9 mouse cellular contexts compared by ENCODE assay signal in the genomic region with DNA sequence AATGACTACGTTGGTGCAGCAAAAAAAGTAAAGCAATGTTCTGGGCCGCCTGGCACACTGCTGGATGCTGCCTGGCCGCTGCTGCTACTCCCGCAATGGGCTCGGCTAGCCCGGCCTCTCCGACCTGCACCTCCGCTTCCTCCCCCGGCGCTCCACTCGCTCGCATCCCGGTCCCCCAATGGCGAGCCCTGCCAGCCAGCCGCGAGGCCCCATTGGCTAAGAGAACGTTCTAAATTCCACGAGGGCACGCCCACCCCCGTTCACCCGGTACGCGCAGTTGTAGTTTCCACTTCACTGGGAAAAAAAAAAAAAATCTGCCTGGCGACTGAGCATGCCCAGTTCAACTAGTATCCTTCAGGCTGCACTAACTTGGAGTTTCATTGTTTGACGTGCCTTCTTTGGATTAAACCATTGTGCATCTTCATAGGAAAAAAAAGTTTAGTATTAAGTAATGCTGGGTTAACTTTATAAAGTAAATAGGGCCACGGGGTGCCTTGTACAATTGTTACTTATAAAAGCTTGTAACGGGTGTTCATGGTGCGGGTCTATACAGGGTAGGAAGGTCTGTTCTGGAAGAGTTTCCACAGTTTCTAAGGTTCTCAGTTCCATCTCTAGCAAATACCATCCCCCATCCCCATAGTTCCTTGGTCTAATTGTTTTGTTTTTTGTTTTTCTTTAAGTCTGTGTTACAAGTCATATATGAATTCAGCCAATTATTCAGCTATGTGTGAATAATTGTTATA. TPM values are rescaled to one million over a fixed set of nuclear protein-coding genes. Genes with fewer than 3 reads are reported as not detected.
A peak's percentile ranks its signal among the peaks of the same experiment; 100 is the strongest.
DNase-seq lines count a peak whose midpoint lies in the region; ATAC-seq and TF ChIP-seq lines count a peak whose summit lies in the region.
"Had no signal": no experiment of that assay in that cellular context is flagged by ENCODE, and none has a peak within 500 bp of the region (broad histone marks: within the 10 kb centered on the region; RNA-seq: fewer than 3 reads in every experiment).

Gene Hmgn3, minus strand, starts transcription at position 240 of the 743 bp plus-strand sequence.

- peak; percentile 64; the same call in 1 of the 2 replicates for TF ChIP-seq POLR2A in brain, embryonic 14.5 days (IDR thresholded peaks at IDR 0.05; ENCODE audit: borderline replicate concordance, extremely low read depth, insufficient read depth, insufficient read length, poor library complexity, severe bottlenecking)

- ATAC-seq in heart, embryonic 13.5 days (ENCODE audit: extremely low read depth, insufficient number of reproducible peaks, low FRiP score, low TSS enrichment), result peak; percentile 87
- peak; percentile 99 for ATAC-seq in kidney, embryonic 16.5 days (ENCODE audit: low FRiP score, low TSS enrichment)
- peak; percentile 96 for ATAC-seq in limb, embryonic 15.5 days (ENCODE audit: insufficient number of reproducible peaks, low FRiP score, low TSS enrichment, low read depth)
- ATAC-seq in midbrain, embryonic 16.5 days, result peak; percentile 98

- H3K4me1 ChIP-seq in forebrain, embryonic 10.5 days, result peaks cover 16% of the 10 kb centered on the region
- peaks cover 13% of the 10 kb centered on the region for H3K4me1 ChIP-seq in heart, embryonic 13.5 days
- H3K4me1 ChIP-seq in kidney, embryonic 16.5 days (ENCODE audit: insufficient read depth, low read length), result peaks cover 5% of the 10 kb centered on the region
- peaks cover 5% of the 10 kb centered on the region for H3K4me1 ChIP-seq in limb, embryonic 15.5 days
- H3K4me1 ChIP-seq in midbrain, embryonic 16.5 days (ENCODE audit: control insufficient read depth, insufficient read depth, low read length), result peaks cover 9% of the 10 kb centered on the region

- no peaks in the 10 kb centered on the region for H3K27me3 ChIP-seq in forebrain, embryonic 10.5 days (ENCODE audit: poor library complexity, severe bottlenecking)
- no peaks in the 10 kb centered on the region for H3K27me3 ChIP-seq in heart, embryonic 13.5 days (replicated peaks)
- no peaks in the 10 kb centered on the region for H3K27me3 ChIP-seq in kidney, embryonic 16.5 days (ENCODE audit: insufficient read depth, low read length)
- H3K27me3 ChIP-seq in limb, embryonic 15.5 days, result no peaks in the 10 kb centered on the region
- H3K27me3 ChIP-seq in midbrain, embryonic 16.5 days (ENCODE audit: control insufficient read depth, insufficient read depth, low read depth, low read length), result no peaks in the 10 kb centered on the region

- DNase-seq in A20 (ENCODE audit: low read depth, low spot score), result peak; percentile 92
- DNase-seq in brain, embryonic 14.5 days (ENCODE audit: low read depth), result peak; percentile 97
- DNase-seq in forebrain, embryonic 10.5 days (ENCODE audit: extremely low spot score, low spot score), result peak; percentile 93
- peak; percentile 9 to 63 for DNase-seq in spleen, postnatal 10 days (ENCODE audit: low spot score in 2 of 2)

- 9% methylated on average over 28 of the region's 28 CpGs for WGBS in forebrain, embryonic 10.5 days
- WGBS in heart, embryonic 13.5 days, result 8% methylated on average over 28 of the region's 28 CpGs
- 10% methylated on average over 28 of the region's 28 CpGs for WGBS in kidney, embryonic 16.5 days
- 7% methylated on average over 28 of the region's 28 CpGs for WGBS in limb, embryonic 15.5 days
- 7% methylated on average over 28 of the region's 28 CpGs for WGBS in midbrain, embryonic 16.5 days

- H3K27ac ChIP-seq in forebrain, embryonic 10.5 days, result peak within 1 kb of the TSS; percentile 88
- H3K27ac ChIP-seq in heart, embryonic 13.5 days (replicated peaks), result peak within 1 kb of the TSS; percentile 69
- peak within 1 kb of the TSS; percentile 67 for H3K27ac ChIP-seq in kidney, embryonic 16.5 days (ENCODE audit: low read length)
- H3K27ac ChIP-seq in limb, embryonic 15.5 days, result peak within 1 kb of the TSS; percentile 86
- H3K27ac ChIP-seq in midbrain, embryonic 16.5 days (ENCODE audit: low read length), result peak within 1 kb of the TSS; percentile 80

- peak within 1 kb of the TSS; percentile 93 for H3K4me2 ChIP-seq in heart, embryonic 13.5 days
- peak within 1 kb of the TSS; percentile 99 for H3K4me2 ChIP-seq in kidney, embryonic 16.5 days (replicated peaks; ENCODE audit: low read depth, low read length)
- H3K4me2 ChIP-seq in limb, embryonic 15.5 days, result peak within 1 kb of the TSS; percentile 96
- H3K4me2 ChIP-seq in midbrain, embryonic 16.5 days (ENCODE audit: low read length), result peak within 1 kb of the TSS; percentile 96

- H3K9me3 ChIP-seq in forebrain, embryonic 10.5 days, result no peaks in the 10 kb centered on the region
- H3K9me3 ChIP-seq in heart, embryonic 13.5 days, result no peaks in the 10 kb centered on the region
- no peaks in the 10 kb centered on the region for H3K9me3 ChIP-seq in kidney, embryonic 16.5 days (ENCODE audit: low read length)
- H3K9me3 ChIP-seq in limb, embryonic 15.5 days, result no peaks in the 10 kb centered on the region
- no peaks in the 10 kb centered on the region for H3K9me3 ChIP-seq in midbrain, embryonic 16.5 days (replicated peaks; ENCODE audit: control insufficient read depth, low read length, poor library complexity, severe bottlenecking)

- peak within 1 kb of the TSS; percentile 77 for H3K4me3 ChIP-seq in forebrain, embryonic 10.5 days
- peak within 1 kb of the TSS; percentile 72 for H3K4me3 ChIP-seq in heart, embryonic 13.5 days
- H3K4me3 ChIP-seq in kidney, embryonic 16.5 days (ENCODE audit: low read length), result peak within 1 kb of the TSS; percentile 73
- H3K4me3 ChIP-seq in limb, embryonic 15.5 days, result peak within 1 kb of the TSS; percentile 70
- peak within 1 kb of the TSS; percentile 76 for H3K4me3 ChIP-seq in midbrain, embryonic 16.5 days (ENCODE audit: low read depth, low read length)

- H3K9ac ChIP-seq in heart, embryonic 13.5 days, result peak within 1 kb of the TSS; percentile 83
- H3K9ac ChIP-seq in kidney, embryonic 16.5 days (replicated peaks; ENCODE audit: low read length), result peak within 1 kb of the TSS; percentile 76
- H3K9ac ChIP-seq in limb, embryonic 15.5 days, result peak within 1 kb of the TSS; percentile 40
- H3K9ac ChIP-seq in midbrain, embryonic 16.5 days (ENCODE audit: low read depth, low read length), result peak within 1 kb of the TSS; percentile 79

- H3K36me3 ChIP-seq in forebrain, embryonic 10.5 days (replicated peaks), result peaks cover 11% of the 10 kb centered on the region
- no peaks in the 10 kb centered on the region for H3K36me3 ChIP-seq in heart, embryonic 13.5 days
- H3K36me3 ChIP-seq in kidney, embryonic 16.5 days (ENCODE audit: insufficient read depth, low read length), result no peaks in the 10 kb centered on the region
- no peaks in the 10 kb centered on the region for H3K36me3 ChIP-seq in limb, embryonic 15.5 days
- no peaks in the 10 kb centered on the region for H3K36me3 ChIP-seq in midbrain, embryonic 16.5 days (ENCODE audit: control insufficient read depth, insufficient read depth, low read length)
- H3K36me3 ChIP-seq: G1E had no signal

- no peak for TF ChIP-seq CTCF in brain, embryonic 14.5 days (IDR thresholded peaks at IDR 0.05; ENCODE audit: borderline replicate concordance, extremely low read depth, insufficient read depth, insufficient read length)

RNA-seq across cellular contexts. Expression of gene Hmgn3, which starts in this region (rescaled TPM):
- polyA plus RNA-seq in brain, embryonic 14.5 days (2012; rRNA removed), result 98.6 and 161 TPM in 2 replicates
- polyA plus RNA-seq in forebrain, embryonic 10.5 days (2016; fragmentation: Nextera tagmentation; extraction: Ambion mirVana), result 154 and 160 TPM in 2 replicates
- polyA plus RNA-seq in heart, embryonic 13.5 days (2015; fragmentation: Nextera tagmentation; extraction: Ambion mirVana), result 107 TPM in 2 replicates
- 111 and 113 TPM in 2 replicates for polyA plus RNA-seq in kidney, embryonic 16.5 days (2015; fragmentation: Nextera tagmentation; extraction: Ambion mirVana)
- polyA plus RNA-seq in limb, embryonic 15.5 days (2015; fragmentation: Nextera tagmentation; extraction: Ambion mirVana), result 229 and 231 TPM in 2 replicates
- polyA plus RNA-seq in midbrain, embryonic 16.5 days (2015; fragmentation: Nextera tagmentation; extraction: Ambion mirVana), result 161 and 182 TPM in 2 replicates
- polyA plus RNA-seq: G1E had no signal

Comparison
In these comparisons a context has a peak if more than half of its experiments do, and no peak if none do; other contexts are left out.
1. Peak in every context shown above with its lines: DNase-seq, ATAC-seq, H3K4me3 ChIP-seq and H3K27ac ChIP-seq.
2. DNase-seq: peak in every context shown above with its lines; median percentile 97 in brain, embryonic 14.5 days; 93 in forebrain, embryonic 10.5 days; 92 in A20; 36 in spleen, postnatal 10 days.